ENCODE assay signal across 8 mouse cellular contexts in the genomic region with DNA sequence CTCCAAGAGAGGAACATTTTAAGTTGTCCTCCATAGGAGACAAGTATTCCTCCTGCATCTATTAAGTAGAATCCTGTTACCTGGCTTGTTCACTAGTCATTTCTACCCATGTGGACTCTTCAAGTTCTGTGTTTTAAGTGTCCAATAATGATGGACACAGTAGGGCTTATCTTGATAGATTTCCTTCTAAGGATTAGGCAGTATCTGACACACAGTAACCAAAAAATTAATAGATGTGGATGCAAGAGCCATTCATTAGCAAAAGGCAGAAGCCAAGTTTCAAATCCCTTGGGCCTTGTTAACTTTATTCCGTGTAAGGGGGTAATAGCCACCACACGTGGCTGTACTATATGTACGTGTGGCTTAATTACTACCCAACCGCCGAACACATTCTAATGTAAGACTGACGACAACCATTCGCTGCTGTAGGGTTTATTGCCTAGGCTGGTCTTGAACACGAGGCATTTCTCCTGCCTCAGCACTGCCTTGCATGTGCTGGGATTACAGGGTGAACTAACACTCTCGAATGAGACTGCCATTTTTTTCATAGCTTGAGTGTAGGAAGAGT. TPM values are rescaled to one million over a fixed set of nuclear protein-coding genes. Genes with fewer than 3 reads are reported as not detected.
DNase-seq lines count a peak whose midpoint lies in the region; ATAC-seq and TF ChIP-seq lines count a peak whose summit lies in the region.

No protein-coding gene starts in this region.

- 1% methylated on average over 9 of the region's 9 CpGs for WGBS in heart, embryonic 10.5 days
- WGBS in forebrain, embryonic 10.5 days = 2% methylated on average over 9 of the region's 9 CpGs
- under 1% methylated on average over 9 of the region's 9 CpGs for WGBS in liver, embryonic 14.5 days (ENCODE audit: insufficient replicate concordance)

- peak; percentile 38; the same call in 1 of the 2 replicates for ATAC-seq in liver, embryonic 14.5 days (ENCODE audit: insufficient read depth)
- no peak for ATAC-seq in granulocyte monocyte progenitor cell, adult 5-6 weeks (replicated peaks; ENCODE audit: poor library complexity, severe bottlenecking)

- H3K36me3 ChIP-seq in heart, embryonic 10.5 days = peaks cover 16% of the 10 kb centered on the region; the same call in 1 of the 2 replicates
- H3K36me3 ChIP-seq in C2C12 (ENCODE audit: control insufficient read depth, insufficient read depth) = peaks cover 14% of the 10 kb centered on the region
- H3K36me3 ChIP-seq in forebrain, embryonic 10.5 days (replicated peaks) = peaks cover 21% of the 10 kb centered on the region
- peaks cover 16% of the 10 kb centered on the region for H3K36me3 ChIP-seq in liver, embryonic 14.5 days (replicated peaks; ENCODE audit: control insufficient read depth, insufficient read depth, low read depth)

- DNase-seq in heart, embryonic 10.5 days (ENCODE audit: low spot score) = no peak
- no peak for DNase-seq in heart, adult 8-10 months (ENCODE audit: low spot score)
- no peak for DNase-seq in forebrain, embryonic 10.5 days (ENCODE audit: extremely low spot score, low spot score)
- peak in 1 of 3 experiments; percentile 10 for DNase-seq in liver, embryonic 14.5 days (ENCODE audit: low read depth in 3 of 3, low spot score in 3 of 3)
- DNase-seq in spleen, postnatal 14 days (ENCODE audit: low spot score in 2 of 2) = no peak
- DNase-seq in cerebellum, adult 8-10 months = no peak

- TF ChIP-seq EP300 in liver, embryonic 14.5 days (IDR thresholded peaks at IDR 0.05; ENCODE audit: low read depth) = no peak

- H3ac ChIP-seq in C2C12 (ENCODE audit: control insufficient read depth, insufficient read length, low read depth) = peak overlapping the region; percentile 57

- H3K4me1 ChIP-seq in heart, embryonic 10.5 days = peaks cover 6% of the 10 kb centered on the region
- H3K4me1 ChIP-seq in forebrain, embryonic 10.5 days = peaks cover 14% of the 10 kb centered on the region
- H3K4me1 ChIP-seq in liver, embryonic 14.5 days (replicated peaks; ENCODE audit: control insufficient read depth in 2 of 2, insufficient read depth in 2 of 2, low read length in 1 of 2) = peaks cover 4 to 8% of the 10 kb centered on the region in 2 experiments

- peak overlapping the region; percentile 83 for H3K9ac ChIP-seq in liver, embryonic 14.5 days (replicated peaks)

- TF ChIP-seq CTCF in C2C12 (IDR thresholded peaks at IDR 0.05; ENCODE audit: control insufficient read depth, insufficient read depth, insufficient read length) = no peak
- TF ChIP-seq CTCF in liver, embryonic 14.5 days (IDR thresholded peaks at IDR 0.05; ENCODE audit: low read depth) = no peak

- H3K79me3 ChIP-seq in C2C12 (ENCODE audit: low read depth) = peaks cover 20% of the 10 kb centered on the region

- H3K9me3 ChIP-seq in heart, embryonic 10.5 days = no peaks in the 10 kb centered on the region
- no peaks in the 10 kb centered on the region for H3K9me3 ChIP-seq in forebrain, embryonic 10.5 days
- H3K9me3 ChIP-seq in liver, embryonic 14.5 days (ENCODE audit: control insufficient read depth, low read length) = no peaks in the 10 kb centered on the region

- H3K27me3 ChIP-seq in heart, embryonic 10.5 days (ENCODE audit: insufficient read depth, poor library complexity, severe bottlenecking) = no peaks in the 10 kb centered on the region
- H3K27me3 ChIP-seq in C2C12 (ENCODE audit: control insufficient read depth, insufficient read depth, insufficient read length) = no peaks in the 10 kb centered on the region
- peaks cover 5% of the 10 kb centered on the region; the same call in 1 of the 2 replicates for H3K27me3 ChIP-seq in forebrain, embryonic 10.5 days (ENCODE audit: poor library complexity, severe bottlenecking)
- H3K27me3 ChIP-seq in liver, embryonic 14.5 days (ENCODE audit: control insufficient read depth, insufficient read depth, low read length) = no peaks in the 10 kb centered on the region

- H3K4me2 ChIP-seq in liver, embryonic 14.5 days (ENCODE audit: low read depth) = peak overlapping the region; percentile 81

- peaks cover 34% of the 10 kb centered on the region for H3K79me2 ChIP-seq in C2C12 (ENCODE audit: control insufficient read depth, insufficient read depth)

- H3K27ac ChIP-seq in heart, embryonic 10.5 days = peak overlapping the region; percentile 94
- H3K27ac ChIP-seq in forebrain, embryonic 10.5 days = peak overlapping the region; percentile 94
- peak overlapping the region; percentile 32 for H3K27ac ChIP-seq in liver, embryonic 14.5 days

- H3K4me3 ChIP-seq in heart, embryonic 10.5 days = peak overlapping the region; percentile 77
- peak overlapping the region; percentile 66 for H3K4me3 ChIP-seq in C2C12 (ENCODE audit: insufficient read depth, poor library complexity, severe bottlenecking)
- H3K4me3 ChIP-seq in forebrain, embryonic 10.5 days = peak overlapping the region; percentile 75
- H3K4me3 ChIP-seq in liver, embryonic 14.5 days (ENCODE audit: insufficient read depth in 1 of 2, low read depth in 2 of 2, low read length in 2 of 2) = peak overlapping the region; percentile 75 to 97

TF ChIP-seq in C2C12, 6 proteins besides CTCF, POLR2A, EP300 and RAD21:
- no peak for TF ChIP-seq MYOG (IDR thresholded peaks at IDR 0.05; ENCODE audit: control insufficient read depth, extremely low read depth, insufficient read length)
- no peak for TF ChIP-seq FOSL1 (IDR thresholded peaks at IDR 0.05; ENCODE audit: insufficient read depth, low read length, poor library complexity, severe bottlenecking)
- no peak for TF ChIP-seq MYOD1 (IDR thresholded peaks at IDR 0.05; ENCODE audit: control insufficient read depth, insufficient read length, low read depth)
- TF ChIP-seq MAX (IDR thresholded peaks at IDR 0.05) = no peak
- no peak for TF ChIP-seq CEBPB (IDR thresholded peaks at IDR 0.05; ENCODE audit: low read depth)
- no peak for TF ChIP-seq USF1 (IDR thresholded peaks at IDR 0.05; ENCODE audit: low read depth)

RNA-seq across cellular contexts. Expression of gene Cep295, which starts 0.6 kb away (rescaled TPM):
- polyA plus RNA-seq in heart, embryonic 10.5 days (2016; fragmentation: Nextera tagmentation; extraction: Ambion mirVana) = 14.0 and 17.6 TPM in 2 replicates
- total RNA-seq in heart, adult 8-10 months (2022) = 1 to 10 TPM; 4.3 to 5.5 (median 5.3) TPM
- 3.7 TPM for polyA plus RNA-seq in C2C12 (2012; fragmentation: generic; extraction: Trizol)
- 23.0 and 25.6 TPM in 2 replicates for polyA plus RNA-seq in forebrain, embryonic 10.5 days (2016; fragmentation: Nextera tagmentation; extraction: Ambion mirVana)
- polyA plus RNA-seq in liver, embryonic 14.5 days (2012; rRNA removed) = 10.4 and 15.7 TPM in 2 replicates
- polyA plus RNA-seq in liver, embryonic 14.5 days (2014; fragmentation: Nextera tagmentation; extraction: Ambion mirVana) = 9.5 and 9.6 TPM in 2 replicates
- 53.5 and 72.4 TPM in 2 replicates for total RNA-seq in granulocyte monocyte progenitor cell, adult 5-6 weeks (2014; fragmentation: Nextera tagmentation)
- 64.2 and 66.3 TPM in 2 replicates for total RNA-seq in granulocyte monocyte progenitor cell, adult 5-6 weeks (2017)

RNA-seq across cellular contexts. Expression of gene 4931406C07Rik, which starts 50.8 kb away (rescaled TPM):
- 5.9 and 6.3 TPM in 2 replicates for polyA plus RNA-seq in heart, embryonic 10.5 days (2016; fragmentation: Nextera tagmentation; extraction: Ambion mirVana)
- total RNA-seq in heart, adult 8-10 months (2022) = 1 to 10 TPM; 5.0 to 7.2 (median 5.7) TPM
- polyA plus RNA-seq in C2C12 (2012; fragmentation: generic; extraction: Trizol) = 7.3 TPM
- polyA plus RNA-seq in forebrain, embryonic 10.5 days (2016; fragmentation: Nextera tagmentation; extraction: Ambion mirVana) = 4.4 and 5.2 TPM in 2 replicates
- polyA plus RNA-seq in liver, embryonic 14.5 days (2012; rRNA removed) = 4.0 and 5.9 TPM in 2 replicates
- polyA plus RNA-seq in liver, embryonic 14.5 days (2014; fragmentation: Nextera tagmentation; extraction: Ambion mirVana) = 2.3 and 2.7 TPM in 2 replicates
- 16.6 and 21.7 TPM in 2 replicates for total RNA-seq in granulocyte monocyte progenitor cell, adult 5-6 weeks (2014; fragmentation: Nextera tagmentation)
- 8.1 and 9.4 TPM in 2 replicates for total RNA-seq in granulocyte monocyte progenitor cell, adult 5-6 weeks (2017)

RNA-seq across cellular contexts. Expression of gene Taf1d, which starts 51.0 kb away (rescaled TPM):
- 50.8 and 72.8 TPM in 2 replicates for polyA plus RNA-seq in heart, embryonic 10.5 days (2016; fragmentation: Nextera tagmentation; extraction: Ambion mirVana)
- 10 to 100 TPM; 20.3 to 33.5 (median 26.0) TPM for total RNA-seq in heart, adult 8-10 months (2022)
- polyA plus RNA-seq in C2C12 (2012; fragmentation: generic; extraction: Trizol) = 47.0 TPM
- 100 and 110 TPM in 2 replicates for polyA plus RNA-seq in forebrain, embryonic 10.5 days (2016; fragmentation: Nextera tagmentation; extraction: Ambion mirVana)
- polyA plus RNA-seq in liver, embryonic 14.5 days (2012; rRNA removed) = 33.8 and 57.4 TPM in 2 replicates
- 29.6 TPM in 2 replicates for polyA plus RNA-seq in liver, embryonic 14.5 days (2014; fragmentation: Nextera tagmentation; extraction: Ambion mirVana)
- 437 and 439 TPM in 2 replicates for total RNA-seq in granulocyte monocyte progenitor cell, adult 5-6 weeks (2014; fragmentation: Nextera tagmentation)
- 1,390 and 1,596 TPM in 2 replicates for total RNA-seq in granulocyte monocyte progenitor cell, adult 5-6 weeks (2017)

Comparison
In these comparisons a context has a peak if more than half of its experiments do, and no peak if none do; other contexts are left out.
1. H3K27ac ChIP-seq: peak in every context shown above with its lines; median percentile 94 in heart, embryonic 10.5 days; 94 in forebrain, embryonic 10.5 days; 32 in liver, embryonic 14.5 days.